ENCODE assay signal across 9 mouse cellular contexts in the genomic region with DNA sequence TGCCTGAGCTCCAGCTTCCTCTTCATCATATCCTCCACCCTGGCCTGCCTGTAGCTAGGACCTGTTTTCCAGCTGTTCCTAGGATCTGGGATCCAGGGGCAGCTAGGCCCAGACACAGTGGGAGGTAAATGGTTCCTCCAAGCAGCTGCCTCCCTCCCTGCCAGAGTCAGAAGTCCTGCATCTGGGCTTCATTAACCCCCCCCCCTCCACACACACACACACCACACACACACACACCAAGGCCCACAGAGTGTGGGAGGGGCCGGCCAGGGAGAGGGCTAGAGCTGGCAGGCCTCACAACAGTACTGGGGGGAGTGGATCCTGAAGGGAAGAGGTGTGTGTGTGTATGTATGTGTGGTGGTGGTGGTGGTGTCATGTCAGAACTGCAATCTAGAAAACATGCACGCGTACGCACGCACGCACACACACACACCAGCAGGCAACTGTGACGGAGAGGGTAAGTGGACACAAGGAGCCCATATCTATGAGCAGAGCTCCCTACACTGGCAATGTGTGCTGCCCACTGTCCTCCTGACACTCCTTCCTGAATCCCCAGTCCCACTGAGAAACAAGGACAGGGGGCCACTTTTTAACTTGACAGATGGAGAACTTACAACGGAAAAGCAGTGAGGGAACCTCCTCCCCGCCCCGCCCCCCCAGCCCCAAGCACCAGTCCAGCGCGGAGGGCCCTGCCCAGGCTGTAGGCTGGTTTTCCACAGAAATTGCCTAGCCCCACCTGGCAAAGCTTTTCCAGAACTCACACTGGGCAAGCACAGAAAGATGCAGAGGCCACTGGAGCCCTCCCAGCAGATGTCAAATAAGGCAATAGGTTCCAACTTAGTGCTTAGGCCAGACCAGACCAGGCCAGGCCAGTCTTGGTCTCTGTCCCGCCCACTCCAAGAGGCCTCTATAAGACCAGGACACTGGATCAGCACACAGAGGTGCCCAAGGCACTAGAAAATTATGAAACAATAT. TPM values are rescaled to one million over a fixed set of nuclear protein-coding genes. Genes with fewer than 3 reads are reported as not detected.
DNase-seq lines count a peak whose midpoint lies in the region; ATAC-seq and TF ChIP-seq lines count a peak whose summit lies in the region.
"Had no signal": no experiment of that assay in that cellular context is flagged by ENCODE, and none has a peak within 500 bp of the region (broad histone marks: within the 10 kb centered on the region; RNA-seq: fewer than 3 reads in every experiment).

No protein-coding gene starts in this region.

- peak overlapping the region; percentile 35; the same call in 1 of the 2 replicates for H3K9ac ChIP-seq in hindbrain, embryonic 16.5 days (ENCODE audit: low read depth, low read length)
- no peak overlapping the region for H3K9ac ChIP-seq in midbrain, embryonic 14.5 days (replicated peaks; ENCODE audit: low read length)

- no peaks in the 10 kb centered on the region for H3K27me3 ChIP-seq in spleen, adult 2 months (ENCODE audit: control insufficient read depth, insufficient read depth, low read length)
- no peaks in the 10 kb centered on the region for H3K27me3 ChIP-seq in hindbrain, embryonic 16.5 days (replicated peaks; ENCODE audit: control insufficient read depth, insufficient read depth, low read length)
- no peaks in the 10 kb centered on the region for H3K27me3 ChIP-seq in midbrain, embryonic 14.5 days (ENCODE audit: control insufficient read depth, insufficient read depth, low read length)

- H3K36me3 ChIP-seq in spleen, adult 2 months (ENCODE audit: control insufficient read depth, insufficient read depth, low read length) = no peaks in the 10 kb centered on the region
- H3K36me3 ChIP-seq in hindbrain, embryonic 16.5 days (ENCODE audit: control insufficient read depth, insufficient read depth, low read length) = no peaks in the 10 kb centered on the region
- no peaks in the 10 kb centered on the region for H3K36me3 ChIP-seq in midbrain, embryonic 14.5 days (ENCODE audit: control insufficient read depth, insufficient read depth, low read length)

- DNase-seq in spleen, adult 2 months (ENCODE audit: low read depth in 1 of 2, low spot score in 2 of 2) = no peak
- DNase-seq in spleen, postnatal 14 days (ENCODE audit: low spot score in 2 of 2) = no peak
- peak; percentile 72 for DNase-seq in gastrocnemius, postnatal 25 days
- DNase-seq in midbrain, embryonic 14.5 days = no peak
- no peak for DNase-seq in urinary bladder, adult 2 months (ENCODE audit: low spot score)

- peak; percentile 69 for ATAC-seq in hindbrain, embryonic 16.5 days
- ATAC-seq in midbrain, embryonic 14.5 days (ENCODE audit: low FRiP score, low TSS enrichment) = peak; percentile 46
- ATAC-seq in erythroid progenitor cell, adult 5-6 weeks (replicated peaks; ENCODE audit: low FRiP score, poor library complexity, severe bottlenecking) = no peak
- no peak for ATAC-seq in cerebellum, adult (ENCODE audit: insufficient number of reproducible peaks, low FRiP score, low TSS enrichment)

- 76% methylated on average over 13 of the region's 13 CpGs for WGBS in spleen, adult 2 months
- WGBS in hindbrain, embryonic 16.5 days = 58% methylated on average over 13 of the region's 13 CpGs
- 76% methylated on average over 13 of the region's 13 CpGs for WGBS in midbrain, embryonic 14.5 days

- no peak overlapping the region for H3K4me2 ChIP-seq in hindbrain, embryonic 16.5 days (ENCODE audit: low read length)
- no peak overlapping the region for H3K4me2 ChIP-seq in midbrain, embryonic 14.5 days (ENCODE audit: low read length)

- H3K9me3 ChIP-seq in hindbrain, embryonic 16.5 days (ENCODE audit: control insufficient read depth, low read length) = no peaks in the 10 kb centered on the region
- no peaks in the 10 kb centered on the region for H3K9me3 ChIP-seq in midbrain, embryonic 14.5 days (ENCODE audit: control insufficient read depth, low read length)

- TF ChIP-seq CTCF in spleen, adult 2 months (IDR thresholded peaks at IDR 0.05; ENCODE audit: extremely low read depth, insufficient read depth, insufficient read length, insufficient replicate concordance) = no peak

- peaks cover 11% of the 10 kb centered on the region; the same call in 1 of the 2 replicates for H3K4me1 ChIP-seq in spleen, adult 2 months (ENCODE audit: control insufficient read depth, insufficient read depth, insufficient read length)
- H3K4me1 ChIP-seq in hindbrain, embryonic 16.5 days (ENCODE audit: control insufficient read depth, insufficient read depth, low read depth, low read length) = peaks cover 28% of the 10 kb centered on the region
- 0 out of 2 replicates have a peak, but pooled peaks cover 5% of the 10 kb centered on the region for H3K4me1 ChIP-seq in midbrain, embryonic 14.5 days (ENCODE audit: control insufficient read depth, insufficient read depth, low read length)

- TF ChIP-seq POLR2A in spleen, adult 2 months (IDR thresholded peaks at IDR 0.05; ENCODE audit: low read depth, low read length) = no peak

- no peak overlapping the region for H3K4me3 ChIP-seq in spleen, adult 2 months (ENCODE audit: extremely low read depth, insufficient read depth, insufficient read length)
- H3K4me3 ChIP-seq in hindbrain, embryonic 16.5 days (ENCODE audit: low read length) = no peak overlapping the region
- H3K4me3 ChIP-seq in midbrain, embryonic 14.5 days (replicated peaks; ENCODE audit: low read depth, low read length) = no peak overlapping the region

- H3K27ac ChIP-seq in spleen, adult 2 months (ENCODE audit: insufficient read depth, low read length) = peak overlapping the region; percentile 35
- peak overlapping the region; percentile 17; the same call in 1 of the 2 replicates for H3K27ac ChIP-seq in hindbrain, embryonic 16.5 days (ENCODE audit: low read depth, low read length)
- H3K27ac ChIP-seq in midbrain, embryonic 14.5 days (replicated peaks; ENCODE audit: low read depth, low read length) = no peak overlapping the region

RNA-seq across cellular contexts. Expression of a gene that starts 30.6 kb away (rescaled TPM):
- polyA plus RNA-seq in spleen, adult 2 months (2012; rRNA removed) = 8.5 and 9.5 TPM in 2 replicates
- 1 to 10 TPM; 5.1 to 6.0 TPM for total RNA-seq in gastrocnemius, postnatal 25 days (2021)
- 19.1 and 21.2 TPM in 2 replicates for polyA plus RNA-seq in hindbrain, embryonic 16.5 days (2015; fragmentation: Nextera tagmentation; extraction: Ambion mirVana)
- 4.7 and 8.7 TPM in 2 replicates for polyA plus RNA-seq in midbrain, embryonic 14.5 days (2014; fragmentation: Nextera tagmentation; extraction: Ambion mirVana)
- polyA plus RNA-seq in urinary bladder, adult 2 months (2012; rRNA removed) = 25.6 and 30.8 TPM in 2 replicates
- not detected in 2 replicates for total RNA-seq in erythroid progenitor cell, adult 5-6 weeks (2015; ENCODE audit: low replicate concordance)
- total RNA-seq in erythroid progenitor cell, adult 5-6 weeks (2017; ENCODE audit: low replicate concordance) = 0.45 TPM in 1 of 2 replicates, not detected in the other

RNA-seq across cellular contexts. Expression of a gene that starts 41.5 kb away (rescaled TPM):
- polyA plus RNA-seq in spleen, adult 2 months (2012; rRNA removed) = 22.2 and 26.0 TPM in 2 replicates
- total RNA-seq in gastrocnemius, postnatal 25 days (2021) = 1 to 10 TPM; 7.7 to 8.2 TPM
- polyA plus RNA-seq in hindbrain, embryonic 16.5 days (2015; fragmentation: Nextera tagmentation; extraction: Ambion mirVana) = 31.0 and 33.8 TPM in 2 replicates
- polyA plus RNA-seq in midbrain, embryonic 14.5 days (2014; fragmentation: Nextera tagmentation; extraction: Ambion mirVana) = 22.3 and 28.5 TPM in 2 replicates
- 19.6 and 26.7 TPM in 2 replicates for polyA plus RNA-seq in urinary bladder, adult 2 months (2012; rRNA removed)
- not detected in 2 replicates for total RNA-seq in erythroid progenitor cell, adult 5-6 weeks (2015; ENCODE audit: low replicate concordance)
- 1.4 and 1.8 TPM in 2 replicates for total RNA-seq in erythroid progenitor cell, adult 5-6 weeks (2017; ENCODE audit: low replicate concordance)

RNA-seq across cellular contexts. Expression of a gene that starts 49.5 kb away (rescaled TPM):
- polyA plus RNA-seq in spleen, adult 2 months (2012; rRNA removed) = not detected in 2 replicates
- 1,000 to 10,000 TPM in 1 of 2 experiments, 100 to 1,000 TPM in 1; 766 to 1,527 TPM for total RNA-seq in gastrocnemius, postnatal 25 days (2021)
- 0.30 and 0.57 TPM in 2 replicates for polyA plus RNA-seq in hindbrain, embryonic 16.5 days (2015; fragmentation: Nextera tagmentation; extraction: Ambion mirVana)
- not detected in 2 replicates for polyA plus RNA-seq in midbrain, embryonic 14.5 days (2014; fragmentation: Nextera tagmentation; extraction: Ambion mirVana)
- 0.12 and 0.25 TPM in 2 replicates for polyA plus RNA-seq in urinary bladder, adult 2 months (2012; rRNA removed)
- 0.42 TPM in 1 of 2 replicates, not detected in the other for total RNA-seq in erythroid progenitor cell, adult 5-6 weeks (2015; ENCODE audit: low replicate concordance)
- total RNA-seq in erythroid progenitor cell, adult 5-6 weeks (2017; ENCODE audit: low replicate concordance) = 86.5 TPM in 1 of 2 replicates, not detected in the other
- total RNA-seq: liver, adult 2 months had no signal
- polyA plus RNA-seq: liver, adult 2 months had no signal

RNA-seq across cellular contexts. Expression of a gene that starts 52.1 kb away (rescaled TPM):
- polyA plus RNA-seq in spleen, adult 2 months (2012; rRNA removed) = 16.6 and 17.7 TPM in 2 replicates
- 1,000 to 10,000 TPM; 1,576 to 3,128 TPM for total RNA-seq in gastrocnemius, postnatal 25 days (2021)
- polyA plus RNA-seq in hindbrain, embryonic 16.5 days (2015; fragmentation: Nextera tagmentation; extraction: Ambion mirVana) = 12.2 and 19.8 TPM in 2 replicates
- 10.4 and 10.5 TPM in 2 replicates for polyA plus RNA-seq in midbrain, embryonic 14.5 days (2014; fragmentation: Nextera tagmentation; extraction: Ambion mirVana)
- 21.3 and 26.1 TPM in 2 replicates for polyA plus RNA-seq in urinary bladder, adult 2 months (2012; rRNA removed)
- 1.7 TPM in 1 of 2 replicates, not detected in the other for total RNA-seq in erythroid progenitor cell, adult 5-6 weeks (2015; ENCODE audit: low replicate concordance)
- not detected in 2 replicates for total RNA-seq in erythroid progenitor cell, adult 5-6 weeks (2017; ENCODE audit: low replicate concordance)

Comparison
In these comparisons a context has a peak if more than half of its experiments do, and no peak if none do; other contexts are left out.
1. ATAC-seq: peak in hindbrain, embryonic 16.5 days (single experiment) and midbrain, embryonic 14.5 days (single experiment); none in erythroid progenitor cell, adult 5-6 weeks (single experiment) and cerebellum, adult (single experiment).